Mouse (Mus musculus) ES-E14 (cell line): ENCODE measurements at regions not wholly inside any gene's neighbourhood (a gene's known extent, or its start where the extent isn't known, plus 50 kb on each side); places are given as distances from the start of the nearest gene placed in this dataset.

Source experiments
- DNase-seq: peaks from one replicate; pipeline ENCODE4 v3.0.0-alpha.2; 2013; ENCODE audit warnings: low read depth, low spot score
- H3K27ac ChIP-seq: 2 replicates; pipeline ENCODE4 v1.5.1; 2012; ENCODE audit warnings: low read depth, mild to moderate bottlenecking, low read length, moderate library complexity, mixed read lengths; ENCODE audit not compliant: poor library complexity, insufficient read depth, severe bottlenecking
- H3K36me3 ChIP-seq: 2 replicates; pipeline ENCODE4 v1.6.1; 2012; ENCODE audit warnings: mild to moderate bottlenecking, low read length, moderate library complexity, mixed read lengths; ENCODE audit not compliant: control insufficient read depth, poor library complexity, insufficient read depth, severe bottlenecking
- H3K4me1 ChIP-seq, 2 experiments: fragments of 150-350 bp in 1 of 2; sonication (generic) in 1 of 2; 2 replicates each; pipeline ENCODE4 v1.6.1; 2012; ENCODE audit warnings: low read length in 2 of 2, mild to moderate bottlenecking in 1 of 2, mixed read lengths in 1 of 2; ENCODE audit not compliant: control insufficient read depth in 2 of 2, insufficient read depth in 2 of 2, poor library complexity in 1 of 2
- H3K4me3 ChIP-seq, 2 experiments: fragments of 150-350 bp in 1 of 2; sonication (generic) in 1 of 2; 2 replicates each; pipeline ENCODE4 v1.5.1; 2012; ENCODE audit warnings: low read length in 2 of 2, low read depth in 1 of 2, mild to moderate bottlenecking in 1 of 2, mixed read lengths in 1 of 2; ENCODE audit not compliant: insufficient read depth in 1 of 2, poor library complexity in 1 of 2, severe bottlenecking in 1 of 2
- H3K9ac ChIP-seq: 2 replicates; pipeline ENCODE4 v1.6.1; 2012; ENCODE audit warnings: low read depth, mild to moderate bottlenecking, low read length, mixed read lengths; ENCODE audit not compliant: poor library complexity, insufficient read depth, severe bottlenecking
- H3K9me3 ChIP-seq: fragments of 150-350 bp; sonication (generic); 2 replicates; pipeline ENCODE4 v1.6.1; 2012; ENCODE audit warnings: low read depth, mild to moderate bottlenecking, low read length; ENCODE audit not compliant: control insufficient read depth, insufficient read depth
- CHD2 ChIP-seq: IDR thresholded peaks from 2 replicates; pipeline ENCODE4 v1.6.1; 2014; ENCODE audit warnings: mild to moderate bottlenecking, low read depth, low read length, inconsistent platforms
- HCFC1 ChIP-seq: IDR thresholded peaks from 2 replicates; pipeline ENCODE4 v1.6.1; 2012; ENCODE audit warnings: low read length, inconsistent platforms, borderline replicate concordance; ENCODE audit not compliant: insufficient read depth
- MAFK ChIP-seq: IDR thresholded peaks from 2 replicates; pipeline ENCODE4 v1.6.1; 2014; ENCODE audit warnings: mild to moderate bottlenecking, low read depth, low read length, inconsistent platforms; ENCODE audit not compliant: insufficient read depth
- ZC3H11A ChIP-seq: IDR thresholded peaks from 2 replicates; pipeline ENCODE4 v1.6.1; 2012; ENCODE audit warnings: low read depth, mild to moderate bottlenecking, inconsistent platforms, low read length, borderline replicate concordance
- ZNF384 ChIP-seq: IDR thresholded peaks from 2 replicates; pipeline ENCODE4 v1.6.1; 2012; ENCODE audit warnings: low read depth, low read length, inconsistent platforms
- in situ Hi-C, 2 experiments: fragments of 600-800 bp; cut with MboI; formaldehyde crosslinking; loops; one replicate each; pipeline ENCODE4 v1.15.1; 2025; ENCODE audit warnings: low sequenced_read_pairs in 2 of 2, inconsistent platforms in 1 of 2; ENCODE audit not compliant: unreplicated experiment in 2 of 2

GRCm38 (mm10) chr4:30855361-30856056, 1108.4 kb upstream of the Map3k7 start:
- Histone ChIP-seq H3K9me3 (no peaks in the 10 kb centered on the region), H3K9ac (no peak overlapping the region), H3K4me3 (no peak overlapping the region), H3K36me3 (no peaks in the 10 kb centered on the region), H3K27ac (no peak overlapping the region), H3K4me1 (no peaks in the 10 kb centered on the region)
- DNase-seq, result no peak
- in situ Hi-C loops, result no loop called here
- TF ChIP-seq ZC3H11A (no peak), ZNF384 (no peak), CHD2 (no peak), MAFK (no peak), HCFC1 (no peak)

GRCm38 (mm10) chr4:30904966-30905365, 1058.9 kb upstream of the Map3k7 start:
- TF ChIP-seq ZC3H11A (no peak), HCFC1 (no peak), MAFK (no peak), CHD2 (no peak), ZNF384 (no peak)
- in situ Hi-C loops, result no loop called here
- no peak overlapping the region for H3K4me3 ChIP-seq
- no peak overlapping the region for H3K9ac ChIP-seq
- no peak for DNase-seq
- no peak overlapping the region for H3K27ac ChIP-seq
- no peaks in the 10 kb centered on the region for H3K4me1 ChIP-seq
- no peaks in the 10 kb centered on the region for H3K9me3 ChIP-seq
- no peaks in the 10 kb centered on the region for H3K36me3 ChIP-seq

- H3K27ac ChIP-seq, result no peak overlapping the region
- in situ Hi-C loops, result no loop called here
- no peak overlapping the region for H3K4me3 ChIP-seq
- no peaks in the 10 kb centered on the region for H3K36me3 ChIP-seq
- DNase-seq, result no peak
- TF ChIP-seq MAFK, result no peak
- no peak for TF ChIP-seq ZC3H11A
- TF ChIP-seq HCFC1, result no peak
- TF ChIP-seq ZNF384, result no peak
- no peak for TF ChIP-seq CHD2
- no peak overlapping the region for H3K9ac ChIP-seq
- H3K4me1 ChIP-seq, result no peaks in the 10 kb centered on the region
- no peaks in the 10 kb centered on the region for H3K9me3 ChIP-seq
Measured at GRCm38 (mm10) chr4:30922944-30923343, 1041.0 kb upstream of the Map3k7 start.

GRCm38 (mm10) chr4:30932358-30932757, 1031.5 kb upstream of the Map3k7 start:
- in situ Hi-C loops, result no loop called here
- no peak overlapping the region for H3K27ac ChIP-seq

More at GRCm38 (mm10) chr4:30932358-30932757, 1031.5 kb upstream of the Map3k7 start:
- H3K4me1 ChIP-seq, result no peaks in the 10 kb centered on the region
- no peak for DNase-seq
- H3K36me3 ChIP-seq, result no peaks in the 10 kb centered on the region
- H3K9me3 ChIP-seq, result no peaks in the 10 kb centered on the region
- H3K9ac ChIP-seq, result no peak overlapping the region
- TF ChIP-seq ZNF384 (no peak), CHD2 (no peak), ZC3H11A (no peak), HCFC1 (no peak), MAFK (no peak)
- no peak overlapping the region for H3K4me3 ChIP-seq
